Mouse (Mus musculus) neural tube, embryonic 10.5 days (tissue): ENCODE results near the gene Adam12.
A peak's percentile ranks its signal among the peaks of the same experiment; 100 is the strongest.

Source experiments
- DNase-seq: peaks from one replicate; pipeline ENCODE4 v3.0.0-alpha.2; 2017; ENCODE audit warnings: low spot score; ENCODE audit errors: extremely low spot score

Gene Adam12

GRCm38 (mm10) chr7:134151330-134151729 lies 80.6 kb downstream of the Adam12 start:
- no peak for DNase-seq

DNA sequence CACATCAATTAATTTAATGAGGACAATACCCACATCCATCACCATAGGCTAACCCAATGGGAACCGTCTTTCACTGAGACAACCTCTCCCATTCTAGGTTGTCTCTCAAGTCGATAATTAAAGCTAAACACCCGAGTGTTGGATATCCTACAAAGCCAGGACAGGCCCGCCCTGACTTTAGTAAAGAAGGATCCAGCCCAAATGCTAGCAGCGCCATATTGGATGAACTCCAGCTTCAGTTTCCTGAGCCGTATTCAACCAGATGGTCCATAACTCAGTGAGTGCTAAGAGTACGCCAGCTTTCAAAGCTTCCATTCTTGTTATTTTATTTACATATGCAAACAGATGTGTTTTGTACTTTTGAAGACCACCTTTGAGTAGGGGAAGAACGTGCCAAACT lies 81.6 kb downstream of the Adam12 start:
- no peak for DNase-seq

DNA sequence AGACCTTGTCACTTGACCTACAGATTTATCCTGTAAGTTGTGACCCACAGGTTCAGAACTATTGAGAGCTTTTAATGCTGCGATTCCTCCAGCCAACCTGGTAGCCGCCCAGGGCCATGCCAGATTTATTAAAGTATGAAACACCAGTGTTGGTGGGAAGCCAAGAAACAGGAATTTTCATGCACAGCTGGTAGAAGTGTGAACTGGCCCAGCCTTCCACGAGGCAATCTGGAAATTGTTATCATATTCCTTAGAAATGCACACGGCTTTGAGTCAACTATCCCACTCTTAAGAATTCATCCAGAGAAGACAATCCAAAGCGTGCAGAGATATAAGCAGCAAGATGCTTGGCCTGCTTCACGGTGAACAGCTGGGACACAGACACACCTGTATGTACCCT lies 82.6 kb downstream of the Adam12 start:
- no peak for DNase-seq

DNA sequence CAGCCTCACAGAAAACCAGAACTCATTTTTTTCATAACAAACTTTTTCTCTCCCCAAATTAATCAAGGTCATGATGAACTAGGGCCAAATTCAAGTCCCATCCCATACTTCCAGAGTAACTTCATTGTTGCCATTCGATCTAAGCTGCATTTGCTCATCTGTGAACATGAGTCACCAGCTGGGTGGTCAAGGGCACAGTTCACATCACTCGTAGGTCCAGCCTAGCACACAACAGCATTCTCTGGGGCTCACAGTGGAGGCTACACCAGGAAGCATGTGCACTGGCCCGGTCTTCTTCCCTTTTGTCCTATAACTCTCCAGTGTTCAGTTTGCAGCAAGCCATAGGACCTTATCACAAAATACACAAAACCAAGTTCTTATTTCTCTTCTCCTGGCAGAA lies 84.4 kb downstream of the Adam12 start:
- DNase-seq = no peak

GRCm38 (mm10) chr7:134146821-134147220 lies 85.1 kb downstream of the Adam12 start:
- no peak for DNase-seq

DNA sequence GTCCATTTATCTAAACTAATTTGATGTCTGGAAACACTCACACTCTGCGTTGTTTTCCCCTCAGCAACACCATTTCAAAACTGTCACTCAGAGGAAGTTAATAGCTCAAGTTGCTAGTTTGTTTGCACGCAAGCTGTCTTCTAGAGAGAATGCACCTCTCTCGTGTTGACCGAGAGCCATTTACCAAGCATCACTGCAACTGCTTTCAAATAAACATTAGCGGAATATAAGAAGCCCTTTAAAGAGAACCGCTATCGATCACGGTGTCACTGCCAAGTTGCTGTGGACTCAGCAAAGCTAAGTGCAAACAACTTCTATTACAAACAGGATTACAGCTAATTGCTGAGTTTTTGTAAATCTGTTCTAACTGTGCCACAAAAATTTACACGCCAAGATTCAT lies 87.8 kb downstream of the Adam12 start:
- no peak for DNase-seq

DNA sequence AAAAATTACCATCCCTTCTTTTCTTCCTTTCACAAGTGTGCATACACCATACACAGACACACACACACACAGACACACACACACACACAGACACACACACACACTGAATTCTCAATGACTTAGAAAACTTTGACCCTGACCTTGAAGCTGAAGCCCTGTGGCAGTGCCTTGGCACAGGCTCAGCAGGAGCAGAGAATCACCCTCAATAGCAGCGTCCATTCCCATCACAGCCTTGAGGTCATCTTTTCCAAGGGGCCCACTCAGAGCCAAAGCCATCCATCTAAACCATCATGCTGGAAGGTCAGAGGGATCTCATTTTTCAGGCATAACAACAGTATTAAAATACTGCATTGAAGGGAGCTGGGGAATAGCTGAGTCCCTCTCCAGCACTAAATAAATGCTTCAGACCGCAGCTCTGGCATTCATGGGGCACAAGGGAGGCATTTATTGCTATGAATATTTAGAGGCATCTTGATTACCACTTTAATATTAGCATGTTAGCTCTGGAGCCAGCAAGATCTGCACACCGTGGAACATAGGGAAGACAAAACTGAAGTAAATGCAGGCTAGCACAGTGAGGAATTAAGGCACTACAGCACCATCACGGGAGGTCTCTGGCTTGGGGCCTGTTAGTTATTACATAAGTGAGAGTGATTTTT lies 92.5 kb downstream of the Adam12 start:
- no peak for DNase-seq

DNA sequence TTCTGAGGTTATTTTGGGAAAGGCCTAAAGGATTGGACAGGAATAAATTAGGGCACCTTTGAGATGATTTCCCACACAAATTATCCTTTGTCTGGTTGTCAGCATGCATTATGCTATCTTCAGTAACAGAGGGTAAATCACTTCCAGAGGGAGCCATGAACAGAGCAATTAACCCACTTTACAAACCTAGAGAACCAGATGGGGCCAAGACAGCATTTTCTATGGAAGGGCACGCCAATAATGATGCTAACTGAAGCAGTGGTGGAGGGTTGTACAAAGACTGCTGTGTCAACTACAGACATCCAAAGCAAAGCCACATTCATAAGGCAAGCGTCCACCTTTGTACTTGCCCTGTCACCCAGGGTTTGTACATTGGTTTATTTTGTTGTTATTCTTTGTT lies 99.6 kb downstream of the Adam12 start:
- no peak for DNase-seq

DNA sequence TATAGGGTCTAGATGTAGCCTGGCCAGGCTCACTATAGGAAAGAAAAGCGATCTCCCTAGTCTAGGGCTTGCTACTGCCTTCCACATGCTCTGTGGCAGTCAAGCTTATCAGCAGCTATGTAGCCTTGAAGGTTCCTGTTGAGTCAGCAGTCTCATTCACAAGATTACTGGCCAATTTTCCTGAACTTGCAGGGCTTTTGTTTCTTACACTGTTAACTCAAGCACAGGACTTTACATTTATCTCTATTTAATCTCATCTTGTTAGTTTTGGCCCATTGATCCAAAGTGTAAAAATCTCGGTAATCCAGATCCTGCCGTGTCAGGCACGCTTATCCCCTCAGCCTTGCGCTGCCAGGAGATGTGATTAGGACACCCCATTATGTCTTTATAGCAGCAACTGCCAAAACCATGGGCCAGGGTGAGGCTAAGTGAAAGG lies 103.8 kb downstream of the Adam12 start:
- DNase-seq = no peak

DNA sequence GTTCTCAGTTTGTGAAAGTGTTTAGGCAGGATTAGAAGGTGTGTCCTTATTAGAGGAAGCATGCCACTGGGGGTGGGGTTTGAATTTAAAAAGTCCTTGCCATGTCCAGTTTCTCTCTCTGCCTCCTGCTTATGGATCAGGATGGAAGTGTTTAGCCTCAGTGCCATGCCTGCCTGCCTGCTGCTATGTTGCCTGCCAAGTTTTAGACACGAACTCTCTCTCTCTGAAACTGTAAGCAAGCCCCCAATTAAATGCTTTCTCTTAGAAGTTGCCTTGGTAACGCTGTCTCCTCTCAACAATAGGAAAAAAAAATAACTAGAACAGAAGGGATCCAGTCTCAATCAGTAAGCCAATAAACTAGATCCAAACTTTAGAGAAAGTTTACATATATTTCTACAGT lies 110.5 kb downstream of the Adam12 start:
- DNase-seq = no peak

DNA sequence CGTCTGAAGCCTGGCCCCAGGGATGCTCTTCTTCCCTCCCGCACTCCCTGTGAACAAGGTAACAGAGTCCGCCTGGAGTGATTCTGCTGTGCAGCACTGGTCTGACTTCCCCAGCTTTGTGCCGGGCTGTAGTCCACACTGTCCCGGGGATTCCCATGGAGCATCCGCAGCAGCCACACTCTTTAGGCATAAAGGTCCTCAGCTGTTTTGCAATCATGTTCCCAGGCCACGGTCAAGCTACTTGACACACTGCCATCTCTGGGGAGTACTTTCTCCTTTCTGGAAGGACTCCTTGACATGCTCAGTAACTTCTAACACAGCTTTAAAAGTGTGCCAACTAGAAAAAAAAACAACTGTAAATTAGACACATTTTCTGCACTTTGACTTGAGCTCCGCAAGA lies 116.5 kb downstream of the Adam12 start:
- no peak for DNase-seq

- DNase-seq = peak; percentile 19
Measured at GRCm38 (mm10) chr7:134114311-134115188, 117.4 kb downstream of the Adam12 start.

DNA sequence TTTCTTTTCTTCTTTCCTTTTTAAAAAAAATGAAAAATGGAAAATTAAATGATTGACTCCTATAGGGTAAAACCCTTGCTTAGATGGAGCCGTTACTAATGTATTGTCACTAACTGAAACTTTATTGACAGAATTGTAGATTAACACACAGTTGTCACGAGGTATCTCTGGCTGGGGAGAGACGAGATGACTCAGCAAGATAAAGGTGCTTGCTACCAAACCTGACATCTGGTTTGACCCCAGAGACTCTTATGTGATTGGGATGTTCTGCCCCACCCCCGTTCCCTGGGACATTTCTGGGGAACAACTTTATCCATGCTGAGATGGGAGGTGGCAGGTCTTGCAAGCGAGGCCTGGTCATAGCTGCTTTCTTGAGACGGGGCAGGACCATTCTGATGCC lies 118.1 kb downstream of the Adam12 start:
- no peak for DNase-seq

DNA sequence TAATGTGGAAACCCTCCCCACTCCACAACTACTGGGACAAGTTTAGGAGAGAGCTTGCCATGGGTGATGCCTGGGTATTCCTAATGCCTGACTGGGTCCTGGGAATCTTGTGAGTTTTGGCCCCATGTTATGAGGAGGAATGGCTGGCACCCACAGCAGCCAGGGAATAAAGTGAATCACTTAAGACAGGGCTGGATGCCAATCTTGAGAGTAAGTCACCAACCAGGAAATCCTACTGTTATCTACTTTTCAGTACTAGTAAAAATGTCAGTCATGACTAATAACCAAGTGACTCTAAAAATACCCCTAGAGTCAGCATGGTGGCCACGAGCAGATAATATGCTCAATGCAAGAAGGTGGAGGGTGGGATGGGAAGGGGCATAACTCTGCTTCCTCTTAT lies 121.8 kb downstream of the Adam12 start:
- DNase-seq = no peak

GRCm38 (mm10) chr7:134107849-134108248 lies 124.1 kb downstream of the Adam12 start:
- DNase-seq = no peak

DNA sequence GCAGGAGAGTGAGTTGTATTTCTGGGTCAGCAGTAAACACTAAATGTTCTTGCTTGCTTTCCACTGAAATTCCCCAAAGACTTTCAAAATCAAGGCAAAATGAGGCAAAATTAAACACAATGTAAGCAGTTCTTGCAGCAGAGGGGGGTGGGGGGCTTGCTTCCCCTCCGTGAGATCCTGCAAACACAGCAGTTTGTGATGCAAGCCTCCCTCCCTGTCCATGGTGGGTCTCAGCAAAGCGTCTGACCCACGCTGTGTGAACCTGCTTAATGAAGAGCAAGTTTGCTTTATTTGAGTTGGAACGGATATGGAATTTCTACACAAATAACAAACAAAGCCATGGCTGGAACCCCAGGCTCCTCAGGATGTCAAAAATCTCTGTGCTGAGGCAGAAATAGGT lies 132.9 kb downstream of the Adam12 start:
- DNase-seq = no peak

DNA sequence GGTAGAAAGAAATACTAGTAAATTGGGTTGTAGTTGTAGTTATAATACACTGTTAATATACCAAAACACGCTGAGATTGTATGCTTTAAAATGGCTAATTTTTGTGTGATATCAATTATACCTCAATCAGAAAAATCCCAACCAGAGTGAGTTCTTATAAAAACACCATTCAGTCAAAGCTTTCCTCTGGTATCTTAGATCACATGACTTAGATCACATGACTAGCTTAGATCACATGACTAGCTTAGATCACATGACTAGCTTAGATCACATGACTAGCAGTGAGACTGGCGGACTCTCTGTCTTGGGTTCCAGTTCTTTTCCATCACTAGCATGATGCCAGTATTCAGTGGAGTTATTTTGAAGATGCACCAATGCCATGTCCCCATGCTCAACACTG lies 134.1 kb downstream of the Adam12 start:
- DNase-seq = no peak

GRCm38 (mm10) chr7:134093871-134094270 lies 138.1 kb downstream of the Adam12 start:
- no peak for DNase-seq

- no peak for DNase-seq
Measured at GRCm38 (mm10) chr7:134090764-134091163, 141.2 kb downstream of the Adam12 start.

DNA sequence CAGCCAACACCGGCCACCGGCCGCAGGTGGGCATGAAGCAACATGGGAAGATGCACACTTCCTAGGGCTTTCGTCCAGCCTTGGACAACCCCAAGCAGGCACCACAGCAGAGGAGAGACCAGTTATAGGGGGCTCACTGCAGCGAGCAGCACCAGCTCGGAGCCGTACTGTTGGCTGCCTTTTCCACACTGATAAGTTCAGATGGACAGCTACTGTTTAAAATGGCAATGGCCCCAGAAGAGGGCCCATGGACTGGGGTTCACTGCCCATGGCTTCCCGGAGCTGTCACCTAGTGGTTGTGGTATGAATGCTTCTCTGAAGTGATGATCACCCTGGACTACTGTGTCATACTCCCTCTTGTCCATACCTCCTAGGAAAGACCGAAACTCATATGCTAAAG lies 141.7 kb downstream of the Adam12 start:
- no peak for DNase-seq

- DNase-seq = no peak
Measured at GRCm38 (mm10) chr7:134088548-134089347, 143.2 kb downstream of the Adam12 start.

DNA sequence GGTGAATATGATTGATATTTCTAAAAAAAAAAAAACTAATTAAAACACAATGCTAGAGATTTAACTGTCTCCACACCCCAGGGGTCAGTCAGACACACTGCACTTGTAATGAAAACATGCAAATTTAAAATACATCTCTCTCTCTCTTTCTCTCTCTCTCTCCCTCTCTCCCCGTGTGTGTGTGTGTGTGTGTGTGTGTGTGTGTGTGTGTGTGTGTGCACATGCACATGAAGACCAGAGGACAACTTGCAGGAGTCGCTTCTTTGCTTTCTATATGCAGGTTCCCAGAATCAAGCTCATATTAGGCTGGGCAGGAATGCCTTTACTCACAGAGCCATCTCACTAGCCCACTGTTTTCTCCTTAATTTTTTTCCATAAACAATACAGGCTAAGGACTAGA lies 146.6 kb downstream of the Adam12 start:
- DNase-seq = no peak
